Mouse (Mus musculus): ENCODE results near the gene Rnf181. TPM values are rescaled to one million over a fixed set of nuclear protein-coding genes. Genes with fewer than 3 reads are reported as not detected.

The Rnf181 gene
- polyA plus RNA-seq, 1 experiment from 2014 or later = 208 TPM

- DNase-seq (ENCODE audit: low spot score) (no peak), ATAC-seq (no peak)
- peaks cover 10% of the 10 kb centered on the region; the same call in 1 of the 2 replicates for H3K4me1 ChIP-seq (ENCODE audit: insufficient read depth, low read depth, low read length)
- peaks cover 19% of the 10 kb centered on the region for H3K36me3 ChIP-seq (ENCODE audit: insufficient read depth, low read length)
- H3K9ac ChIP-seq (replicated peaks; ENCODE audit: low read depth) = no peak overlapping the region
- WGBS = 53% methylated on average over 7 of the region's 7 CpGs
- peak overlapping the region; percentile 71; the same call in 1 of the 2 replicates for H3K27ac ChIP-seq (ENCODE audit: low read length)
- H3K4me2 ChIP-seq (replicated peaks; ENCODE audit: low read depth, low read length) = peak overlapping the region; percentile 71; the same call in 1 of the 2 replicates
- TF ChIP-seq EP300 (IDR thresholded peaks at IDR 0.05) = no peak
- no peak for TF ChIP-seq CTCF (IDR thresholded peaks at IDR 0.05)
- no peaks in the 10 kb centered on the region for H3K9me3 ChIP-seq (ENCODE audit: low read length)
- no peak overlapping the region for H3K4me3 ChIP-seq (ENCODE audit: low read depth, low read length)
- H3K27me3 ChIP-seq (replicated peaks; ENCODE audit: insufficient read depth, low read length) = no peaks in the 10 kb centered on the region
Measured at GRCm38 (mm10) chr6:72360599-72360935, 6.2 kb downstream of the Rnf181 start.

GRCm38 (mm10) chr6:72359891-72360598, 6.7 kb downstream of the Rnf181 start:
- no peak overlapping the region for H3K4me3 ChIP-seq (ENCODE audit: low read depth, low read length)
- no peaks in the 10 kb centered on the region for H3K27me3 ChIP-seq (replicated peaks; ENCODE audit: insufficient read depth, low read length)
- no peak for ATAC-seq
- H3K4me2 ChIP-seq (replicated peaks; ENCODE audit: low read depth, low read length) = 0 out of 2 replicates have a peak overlapping the region, but pooled peaks have one; percentile 71
- DNase-seq (ENCODE audit: low spot score) = no peak
- H3K27ac ChIP-seq (ENCODE audit: low read length) = 0 out of 2 replicates have a peak overlapping the region, but pooled peaks have one; percentile 71
- peaks cover 19% of the 10 kb centered on the region for H3K36me3 ChIP-seq (ENCODE audit: insufficient read depth, low read length)
- peaks cover 10% of the 10 kb centered on the region; the same call in 1 of the 2 replicates for H3K4me1 ChIP-seq (ENCODE audit: insufficient read depth, low read depth, low read length)
- WGBS = 73% methylated on average over 11 of the region's 11 CpGs
- H3K9ac ChIP-seq (replicated peaks; ENCODE audit: low read depth) = no peak overlapping the region
- H3K9me3 ChIP-seq (ENCODE audit: low read length) = no peaks in the 10 kb centered on the region
- TF ChIP-seq CTCF (IDR thresholded peaks at IDR 0.05) = no peak
- no peak for TF ChIP-seq EP300 (IDR thresholded peaks at IDR 0.05)

- no peak for TF ChIP-seq CTCF (IDR thresholded peaks at IDR 0.05)
- no peak for TF ChIP-seq EP300 (IDR thresholded peaks at IDR 0.05)
- H3K27me3 ChIP-seq (replicated peaks; ENCODE audit: insufficient read depth, low read length) = no peaks in the 10 kb centered on the region
- H3K4me2 ChIP-seq (replicated peaks; ENCODE audit: low read depth, low read length) = no peak overlapping the region
- no peak for DNase-seq (ENCODE audit: low spot score)
- H3K36me3 ChIP-seq (ENCODE audit: insufficient read depth, low read length) = peaks cover 19% of the 10 kb centered on the region
- no peak overlapping the region for H3K27ac ChIP-seq (ENCODE audit: low read length)
- H3K9me3 ChIP-seq (ENCODE audit: low read length) = no peaks in the 10 kb centered on the region
- H3K4me1 ChIP-seq (ENCODE audit: insufficient read depth, low read depth, low read length) = peaks cover 16% of the 10 kb centered on the region; the same call in 1 of the 2 replicates
- no peak overlapping the region for H3K9ac ChIP-seq (replicated peaks; ENCODE audit: low read depth)
- H3K4me3 ChIP-seq (ENCODE audit: low read depth, low read length) = no peak overlapping the region
- WGBS = 86% methylated on average over 2 of the region's 2 CpGs
- ATAC-seq = no peak
Measured at GRCm38 (mm10) chr6:72359343-72359742, 7.4 kb downstream of the Rnf181 start.

- DNase-seq (ENCODE audit: low spot score) = no peak
- H3K9ac ChIP-seq (replicated peaks; ENCODE audit: low read depth) = no peak overlapping the region
- TF ChIP-seq EP300 (IDR thresholded peaks at IDR 0.05) = no peak
- no peak for TF ChIP-seq CTCF (IDR thresholded peaks at IDR 0.05)
- H3K4me3 ChIP-seq (ENCODE audit: low read depth, low read length) = no peak overlapping the region
- no peak for ATAC-seq
- 89% methylated on average over 10 of the region's 10 CpGs for WGBS
- H3K9me3 ChIP-seq (ENCODE audit: low read length) = no peaks in the 10 kb centered on the region
- H3K27me3 ChIP-seq (replicated peaks; ENCODE audit: insufficient read depth, low read length) = no peaks in the 10 kb centered on the region
- peaks cover 19% of the 10 kb centered on the region for H3K36me3 ChIP-seq (ENCODE audit: insufficient read depth, low read length)
- H3K27ac ChIP-seq (ENCODE audit: low read length) = 0 out of 2 replicates have a peak overlapping the region, but pooled peaks have one; percentile 9
- H3K4me1 ChIP-seq (ENCODE audit: insufficient read depth, low read depth, low read length) = peaks cover 26% of the 10 kb centered on the region
- H3K4me2 ChIP-seq (replicated peaks; ENCODE audit: low read depth, low read length) = no peak overlapping the region
Measured at GRCm38 (mm10) chr6:72358086-72358764, 8.5 kb downstream of the Rnf181 start.

- Histone ChIP-seq H3K4me3 (ENCODE audit: low read depth, low read length) (no peak overlapping the region), H3K36me3 (ENCODE audit: insufficient read depth, low read length) (peaks cover 19% of the 10 kb centered on the region), H3K27me3 (replicated peaks; ENCODE audit: insufficient read depth, low read length) (no peaks in the 10 kb centered on the region), H3K27ac (ENCODE audit: low read length) (peak overlapping the region; percentile 9; the same call in 1 of the 2 replicates), H3K4me1 (ENCODE audit: insufficient read depth, low read depth, low read length) (peaks cover 28% of the 10 kb centered on the region), H3K4me2 (replicated peaks; ENCODE audit: low read depth, low read length) (no peak overlapping the region), H3K9ac (replicated peaks; ENCODE audit: low read depth) (no peak overlapping the region), H3K9me3 (ENCODE audit: low read length) (no peaks in the 10 kb centered on the region)
- DNase-seq (ENCODE audit: low spot score) (no peak), ATAC-seq (no peak)
- WGBS = 57% methylated on average over 5 of the region's 5 CpGs
- TF ChIP-seq CTCF (IDR thresholded peaks at IDR 0.05) = no peak
- no peak for TF ChIP-seq EP300 (IDR thresholded peaks at IDR 0.05)
Measured at GRCm38 (mm10) chr6:72357164-72358079, 9.3 kb downstream of the Rnf181 start.

All from lung, postnatal 0 days (tissue).